Mouse (Mus musculus) intestine, embryonic 14.5 days (tissue): ENCODE data around the gene Gbp8. TPM values are rescaled to one million over a fixed set of nuclear protein-coding genes. Genes with fewer than 3 reads are reported as not detected.
"Not testable (repeated sequence)": the region's sequence is repeated elsewhere in the genome, so short reads cannot be mapped to it uniquely, and the experiment has no call there.

Experiments
- ATAC-seq: fragments of 200-750 bp; cut with Nextera tagmentation; replicated peaks from 2 replicates; pipeline ENCODE4 v1.8.0; 2017; ENCODE audit warnings: low read depth, moderate number of reproducible peaks, moderate TSS enrichment, moderate library complexity; ENCODE audit not compliant: low FRiP score, low TSS enrichment
- DNase-seq: peaks from one replicate; pipeline ENCODE4 v3.0.0-alpha.2; 2018; ENCODE audit warnings: low spot score
- H3K27ac ChIP-seq: fragments of 300-500 bp; sonication (generic); 2 replicates; pipeline ENCODE4 v1.5.1; 2014; ENCODE audit warnings: low read depth, mild to moderate bottlenecking, control low read depth
- H3K27me3 ChIP-seq: fragments of 300-500 bp; sonication (generic); replicated peaks from 2 replicates; pipeline ENCODE4 v1.6.1; 2014; ENCODE audit warnings: low read length, control low read depth; ENCODE audit not compliant: control insufficient read depth, insufficient read depth
- H3K36me3 ChIP-seq: fragments of 300-500 bp; sonication (generic); 2 replicates; pipeline ENCODE4 v1.6.1; 2014; ENCODE audit warnings: low read length, control low read depth; ENCODE audit not compliant: control insufficient read depth, insufficient read depth
- H3K4me1 ChIP-seq: fragments of 300-500 bp; sonication (generic); replicated peaks from 2 replicates; pipeline ENCODE4 v1.6.1; 2014; ENCODE audit warnings: low read length, control low read depth, mixed read lengths; ENCODE audit not compliant: control insufficient read depth, insufficient read depth
- H3K4me2 ChIP-seq: fragments of 300-500 bp; sonication (generic); 2 replicates; pipeline ENCODE4 v1.6.1; 2014; ENCODE audit warnings: low read length
- H3K4me3 ChIP-seq: fragments of 300-500 bp; sonication (generic); 2 replicates; pipeline ENCODE4 v1.5.1; 2014; ENCODE audit warnings: low read depth, low read length, control low read depth, mixed read lengths
- H3K9ac ChIP-seq: fragments of 300-500 bp; sonication (generic); 2 replicates; pipeline ENCODE4 v1.6.1; 2014; ENCODE audit warnings: mild to moderate bottlenecking, low read length
- H3K9me3 ChIP-seq: fragments of 300-500 bp; sonication (generic); 2 replicates; pipeline ENCODE4 v1.6.1; 2016; ENCODE audit warnings: low read length, control low read depth; ENCODE audit not compliant: control insufficient read depth
- WGBS: fragments of 180-500 bp; shearing (Covaris S2); extraction: QIAGEN DNeasy Blood & Tissue Kit; methylation state at CpG from one replicate; pipeline ENCODE4 v1.1.7; 2014; 5-methylcytosine and 5-hydroxymethylcytosine counted together
- polyA plus RNA-seq: library from polyadenylated mRNA; unstranded; fragments of >200 nt; fragmentation: Nextera tagmentation; extraction: Ambion mirVana; gene quantifications from 2 replicates; pipeline ENCODE4 v1.2.1, GENCODE M21; 2014

The Gbp8 gene
- polyA plus RNA-seq, 1 experiment from 2014 or later, result 1.6 TPM

DNA sequence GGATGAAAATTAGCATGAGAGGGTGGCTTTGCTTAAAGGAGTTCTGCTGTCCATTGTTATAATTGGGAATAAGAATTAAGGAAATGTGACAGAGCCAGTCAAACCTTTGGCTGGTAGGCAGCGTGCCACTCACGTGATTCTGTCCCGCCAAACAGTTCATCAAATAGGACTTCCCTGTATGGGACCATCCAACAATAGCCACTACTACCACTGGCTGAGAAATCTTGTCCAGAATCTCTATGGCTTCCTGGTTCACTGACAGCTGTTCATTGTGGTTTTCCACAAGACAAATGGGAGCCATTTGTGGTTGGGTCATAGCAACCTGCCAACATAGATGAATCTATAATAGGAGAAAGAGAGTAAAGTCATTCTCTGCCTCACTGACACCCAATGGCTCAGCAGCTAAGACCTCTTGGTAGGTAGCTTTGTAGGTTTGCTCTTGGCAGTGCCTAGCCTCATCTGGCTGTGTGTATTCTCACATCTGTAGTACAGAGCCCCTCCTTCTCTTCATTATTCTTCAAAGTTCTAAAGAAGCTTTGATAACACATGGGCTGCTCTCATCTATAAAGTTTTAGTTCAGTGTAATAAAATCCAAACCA is 2.5 kb downstream of the Gbp8 start:
- not testable (repeated sequence) for H3K36me3 ChIP-seq, H3K4me3 ChIP-seq, H3K4me2 ChIP-seq, DNase-seq, H3K4me1 ChIP-seq, H3K9ac ChIP-seq, ATAC-seq, H3K9me3 ChIP-seq, H3K27me3 ChIP-seq, H3K27ac ChIP-seq
- WGBS, result 90% methylated on average over 3 of the region's 3 CpGs

DNA sequence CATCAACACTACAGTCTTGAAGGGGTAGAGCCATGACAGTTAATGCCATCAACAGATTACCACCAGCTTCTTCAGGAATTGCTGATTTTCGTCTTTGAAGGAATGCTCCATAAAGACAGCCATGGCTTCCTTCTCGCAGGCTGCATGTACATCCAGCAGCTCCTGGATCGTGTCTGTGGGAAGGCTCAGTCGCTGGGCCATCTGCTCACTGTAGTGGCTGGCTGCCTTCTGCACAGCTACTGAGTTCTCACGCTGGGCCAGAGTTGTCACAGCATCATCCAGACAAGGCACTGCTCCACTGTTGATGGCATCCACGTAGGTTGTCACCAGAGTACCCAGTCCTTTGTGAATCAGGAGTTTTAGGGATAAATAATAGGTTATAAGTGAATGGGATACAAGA is 17.6 kb downstream of the Gbp8 start:
- not testable (repeated sequence) for H3K9me3 ChIP-seq, H3K36me3 ChIP-seq, H3K9ac ChIP-seq, H3K27me3 ChIP-seq, H3K4me3 ChIP-seq, DNase-seq, H3K27ac ChIP-seq, H3K4me2 ChIP-seq, H3K4me1 ChIP-seq, ATAC-seq
- WGBS, result 74% methylated on average over 6 of the region's 6 CpGs

DNA sequence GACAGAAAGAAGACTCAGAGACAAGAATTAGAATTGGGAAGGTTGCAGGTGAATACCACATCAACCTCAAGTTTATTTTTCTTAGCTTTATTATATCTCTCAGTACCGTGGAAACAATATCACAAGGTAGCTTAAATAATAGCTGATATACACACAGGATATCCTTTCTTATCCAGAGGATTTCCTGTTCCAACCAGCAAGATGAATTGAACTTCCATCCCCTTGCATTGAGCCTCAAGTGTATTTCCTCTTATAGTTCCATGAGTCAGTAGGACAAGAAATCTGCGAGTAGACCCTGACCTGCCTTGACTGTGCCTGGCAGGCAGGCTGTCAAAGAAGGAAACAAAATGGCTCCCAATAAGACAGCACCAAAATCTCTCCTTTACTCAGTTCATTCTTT is 23.6 kb downstream of the Gbp8 start:
- ATAC-seq (no peak), DNase-seq (no peak)
- no peak overlapping the region for H3K9ac ChIP-seq
- no peak overlapping the region for H3K27ac ChIP-seq
- H3K27me3 ChIP-seq, result no peaks in the 10 kb centered on the region
- H3K4me1 ChIP-seq, result no peaks in the 10 kb centered on the region; the same call in 1 of the 2 replicates
- H3K36me3 ChIP-seq, result no peaks in the 10 kb centered on the region
- 83% methylated on average over 2 of the region's 2 CpGs for WGBS
- H3K4me3 ChIP-seq, result no peak overlapping the region
- no peaks in the 10 kb centered on the region for H3K9me3 ChIP-seq
- H3K4me2 ChIP-seq, result no peak overlapping the region

DNA sequence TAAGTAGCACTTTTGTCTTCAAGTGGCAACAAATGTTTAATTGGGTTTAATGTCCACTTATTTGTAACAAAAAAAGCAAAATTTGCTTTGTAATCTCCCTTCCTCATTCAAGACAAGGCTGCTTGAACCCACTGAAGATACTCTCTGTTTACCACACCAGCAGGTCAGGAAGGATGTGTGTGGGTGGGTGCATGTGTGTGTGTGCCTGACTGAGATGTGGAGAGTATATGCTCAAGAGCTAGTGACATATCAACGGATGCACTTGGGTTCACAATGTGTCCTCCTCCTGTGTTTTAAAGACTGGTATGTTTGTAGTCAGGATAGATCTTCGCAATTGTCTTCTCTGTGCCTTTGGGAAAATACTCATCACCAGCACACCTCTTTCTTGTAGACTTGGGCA is 24.6 kb downstream of the Gbp8 start:
- WGBS, result 83% methylated on average over 2 of the region's 2 CpGs
- H3K4me3 ChIP-seq, result no peak overlapping the region

DNA sequence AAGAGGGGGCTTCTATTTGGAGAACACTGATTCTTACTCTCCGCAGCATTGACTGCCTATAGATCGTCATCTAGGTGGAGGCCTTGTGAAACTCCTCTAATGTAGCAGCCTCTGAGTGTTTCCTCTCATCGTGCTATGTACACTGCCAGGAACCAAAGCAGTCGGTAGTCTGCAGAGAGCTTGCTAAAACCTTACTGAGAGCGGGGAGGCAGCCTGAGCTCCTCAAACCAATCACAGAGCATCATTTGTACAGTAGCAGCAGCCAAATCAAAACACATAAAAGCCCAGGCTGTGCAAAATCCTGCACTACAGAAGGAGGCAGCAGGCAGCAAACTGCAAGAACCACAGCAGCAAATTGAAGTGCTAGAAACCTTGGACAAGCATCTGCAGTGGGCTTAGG is 25.7 kb downstream of the Gbp8 start:
- no peak overlapping the region for H3K4me3 ChIP-seq
- H3K9me3 ChIP-seq, result no peaks in the 10 kb centered on the region
- WGBS, result 87% methylated on average over 5 of the region's 5 CpGs
- H3K4me2 ChIP-seq, result no peak overlapping the region
- DNase-seq (no peak), ATAC-seq (no peak)
- no peak overlapping the region for H3K27ac ChIP-seq
- no peaks in the 10 kb centered on the region; the same call in 1 of the 2 replicates for H3K4me1 ChIP-seq
- H3K9ac ChIP-seq, result no peak overlapping the region
- H3K36me3 ChIP-seq, result no peaks in the 10 kb centered on the region
- no peaks in the 10 kb centered on the region for H3K27me3 ChIP-seq

More for the DNA sequence above, 24.6 kb downstream of the Gbp8 start:
- DNase-seq, result no peak
- H3K9me3 ChIP-seq, result no peaks in the 10 kb centered on the region
- no peaks in the 10 kb centered on the region; the same call in 1 of the 2 replicates for H3K4me1 ChIP-seq
- H3K36me3 ChIP-seq, result no peaks in the 10 kb centered on the region
- no peaks in the 10 kb centered on the region for H3K27me3 ChIP-seq
- H3K9ac ChIP-seq, result no peak overlapping the region
- H3K27ac ChIP-seq, result no peak overlapping the region
- ATAC-seq, result no peak
- no peak overlapping the region for H3K4me2 ChIP-seq

DNA sequence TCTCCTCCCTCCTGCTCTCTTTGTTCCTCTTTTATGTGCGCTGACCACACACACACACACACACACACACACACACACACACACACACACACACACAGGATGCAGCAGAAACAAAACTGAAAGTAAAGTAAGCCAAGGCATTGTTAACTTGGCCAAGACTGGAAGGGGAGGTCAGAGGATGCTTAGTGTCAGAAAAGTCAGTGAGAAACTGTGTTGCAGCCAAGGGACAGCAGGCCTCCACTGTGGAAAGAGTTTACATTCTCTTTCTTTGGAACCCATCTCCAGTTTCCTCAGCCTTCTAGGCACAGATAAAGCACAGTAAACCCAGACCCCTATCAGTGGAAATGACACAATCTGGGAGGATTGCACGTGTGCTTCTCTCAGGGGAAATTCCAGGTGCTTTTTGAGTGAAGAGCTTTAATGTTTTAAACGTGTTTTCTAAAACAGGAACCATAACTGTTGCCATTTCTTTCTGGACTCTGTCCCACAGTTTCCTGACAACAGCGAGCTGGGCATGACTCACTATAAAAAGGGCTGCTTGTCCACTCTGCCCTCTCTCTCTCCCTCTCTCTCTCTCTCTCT is 29.0 kb downstream of the Gbp8 start:
- not testable (repeated sequence) for H3K36me3 ChIP-seq, H3K4me1 ChIP-seq, H3K27me3 ChIP-seq, DNase-seq, H3K4me2 ChIP-seq, H3K9ac ChIP-seq, H3K9me3 ChIP-seq, H3K4me3 ChIP-seq
- peak; percentile 58 for ATAC-seq
- WGBS, result 5% methylated on average over 4 of the region's 4 CpGs
- peak overlapping the region; percentile 4; the same call in 1 of the 2 replicates for H3K27ac ChIP-seq

DNA sequence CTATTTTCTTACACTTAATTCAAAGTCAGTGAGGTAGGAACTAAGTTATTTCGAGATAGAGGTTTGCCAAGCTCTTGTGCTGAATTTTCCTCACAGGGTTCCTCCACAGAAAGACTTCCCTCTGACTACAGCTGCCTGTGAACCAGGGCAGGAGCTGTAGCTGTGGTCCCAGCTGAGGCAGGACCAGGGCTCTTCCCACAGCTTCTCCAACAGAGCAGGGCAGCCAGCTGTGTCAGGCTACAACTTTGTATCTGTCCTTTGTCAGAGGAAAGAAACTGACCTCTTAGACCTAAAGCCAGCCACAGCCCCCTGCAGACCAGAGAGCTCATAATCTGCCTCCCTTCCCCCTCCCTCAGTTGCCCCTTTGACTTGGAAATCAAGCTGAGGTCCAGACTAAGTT is 29.6 kb downstream of the Gbp8 start:
- H3K9ac ChIP-seq, H3K27me3 ChIP-seq, DNase-seq, H3K27ac ChIP-seq, H3K9me3 ChIP-seq, ATAC-seq, H3K36me3 ChIP-seq, H3K4me1 ChIP-seq, H3K4me3 ChIP-seq, H3K4me2 ChIP-seq: not testable (repeated sequence)
- WGBS, result 40% methylated on average over 1 of the region's 1 CpGs

DNA sequence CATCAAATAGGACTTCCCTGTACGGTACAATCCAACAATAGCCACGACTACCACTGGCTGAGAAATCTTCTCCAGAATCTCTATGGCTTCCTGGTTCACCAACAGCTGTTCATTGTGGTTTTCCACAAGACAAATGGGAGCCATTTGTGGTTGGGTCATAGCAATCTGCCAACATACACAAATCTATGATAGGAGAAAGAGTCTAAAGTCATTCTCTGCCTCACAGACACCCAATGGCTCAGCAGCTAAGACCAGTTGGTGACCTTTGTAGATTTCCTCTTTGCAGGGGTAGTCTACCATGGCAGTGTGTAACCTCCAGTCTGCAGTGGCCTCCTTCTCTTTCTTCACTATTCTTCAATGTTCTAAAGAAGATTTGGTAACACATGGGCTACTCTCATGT is 33.7 kb downstream of the Gbp8 start:
- ATAC-seq, H3K27ac ChIP-seq, DNase-seq, H3K9ac ChIP-seq, H3K36me3 ChIP-seq, H3K27me3 ChIP-seq, H3K4me3 ChIP-seq, H3K4me1 ChIP-seq, H3K4me2 ChIP-seq, H3K9me3 ChIP-seq: not testable (repeated sequence)
- WGBS, result 82% methylated on average over 2 of the region's 2 CpGs

DNA sequence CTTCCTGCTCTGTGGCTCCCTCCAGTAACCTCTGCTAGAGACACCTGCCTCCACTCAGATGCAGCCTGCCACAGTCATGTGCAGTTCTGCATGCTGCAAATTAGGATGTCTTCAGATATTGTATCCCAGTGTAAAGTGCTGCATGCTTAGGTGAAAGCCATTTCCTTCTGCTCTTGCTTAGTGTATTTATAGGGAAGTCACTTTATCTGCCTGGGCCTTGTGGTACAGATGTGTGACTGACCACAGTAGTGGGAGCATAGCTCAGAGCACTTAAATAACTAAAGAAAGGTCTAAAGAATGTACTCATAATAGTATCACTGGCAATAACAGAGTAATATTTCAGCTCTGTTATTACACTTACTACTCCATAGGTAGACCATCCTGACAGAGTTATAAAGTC is 57.4 kb downstream of the Gbp8 start:
- Histone ChIP-seq H3K4me3 (no peak overlapping the region), H3K36me3 (no peaks in the 10 kb centered on the region), H3K9ac (no peak overlapping the region), H3K4me1 (no peaks in the 10 kb centered on the region), H3K27ac (no peak overlapping the region), H3K9me3 (peaks cover 4% of the 10 kb centered on the region; the same call in 1 of the 2 replicates), H3K4me2 (no peak overlapping the region), H3K27me3 (no peaks in the 10 kb centered on the region)
- DNase-seq, result no peak
- ATAC-seq, result no peak
